Mouse (Mus musculus): ENCODE data around the gene Ick. TPM values are rescaled to one million over a fixed set of nuclear protein-coding genes. Genes with fewer than 3 reads are reported as not detected.

Ick gene
- polyA plus RNA-seq, 1 experiment from 2014 or later: 16.8 TPM

GRCm38 (mm10) chr9:78078240-78078639, 30.8 kb upstream of the Ick start:
- no peaks in the 10 kb centered on the region for H3K27me3 ChIP-seq (ENCODE audit: control insufficient read depth, insufficient read depth, low read length)
- H3K27ac ChIP-seq (ENCODE audit: low read depth, low read length): no peak overlapping the region
- no peak for ATAC-seq (replicated peaks; ENCODE audit: insufficient number of reproducible peaks, low FRiP score, low TSS enrichment)
- H3K36me3 ChIP-seq (ENCODE audit: control insufficient read depth, insufficient read depth, low read length): peaks cover 2% of the 10 kb centered on the region; the same call in 1 of the 2 replicates
- no peak overlapping the region for H3K4me2 ChIP-seq
- no peak overlapping the region for H3K9ac ChIP-seq (ENCODE audit: low read depth, low read length)
- H3K9me3 ChIP-seq (replicated peaks; ENCODE audit: control insufficient read depth, low read length): no peaks in the 10 kb centered on the region
- WGBS (ENCODE audit: insufficient replicate concordance): 21% methylated on average over 2 of the region's 2 CpGs
- no peaks in the 10 kb centered on the region for H3K4me1 ChIP-seq (ENCODE audit: control insufficient read depth, insufficient read depth, low read length)
- no peak overlapping the region for H3K4me3 ChIP-seq (ENCODE audit: low read depth, low read length)

DNA sequence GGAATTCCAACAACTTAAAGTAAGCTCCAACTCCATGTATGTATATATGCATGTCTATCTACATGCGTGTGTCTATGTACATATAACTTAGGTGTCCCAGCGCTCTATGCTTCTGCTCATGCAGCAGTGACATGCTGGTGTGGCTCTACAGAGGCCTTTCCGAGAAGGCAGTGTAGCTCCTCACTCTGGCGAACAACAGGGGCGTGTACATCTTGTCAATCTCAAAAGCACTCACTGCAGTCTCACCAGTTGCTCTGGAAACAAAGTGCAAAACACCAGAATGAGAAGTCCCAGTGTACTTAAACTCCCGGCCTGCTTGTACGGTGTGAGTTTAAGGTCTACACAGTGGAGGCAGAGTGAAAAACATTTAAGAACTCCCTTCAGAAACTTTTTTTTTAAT, 27.2 kb upstream of the Ick start:
- ATAC-seq (replicated peaks; ENCODE audit: insufficient number of reproducible peaks, low FRiP score, low TSS enrichment): no peak
- H3K4me1 ChIP-seq (ENCODE audit: control insufficient read depth, insufficient read depth, low read length): no peaks in the 10 kb centered on the region
- no peak overlapping the region for H3K9ac ChIP-seq (ENCODE audit: low read depth, low read length)
- WGBS (ENCODE audit: insufficient replicate concordance): 75% methylated on average over 7 of the region's 7 CpGs
- H3K36me3 ChIP-seq (ENCODE audit: control insufficient read depth, insufficient read depth, low read length): peaks cover 24% of the 10 kb centered on the region
- H3K4me2 ChIP-seq: no peak overlapping the region
- H3K27ac ChIP-seq (ENCODE audit: low read depth, low read length): no peak overlapping the region
- no peak overlapping the region for H3K4me3 ChIP-seq (ENCODE audit: low read depth, low read length)
- no peaks in the 10 kb centered on the region for H3K27me3 ChIP-seq (ENCODE audit: control insufficient read depth, insufficient read depth, low read length)
- H3K9me3 ChIP-seq (replicated peaks; ENCODE audit: control insufficient read depth, low read length): no peaks in the 10 kb centered on the region

DNA sequence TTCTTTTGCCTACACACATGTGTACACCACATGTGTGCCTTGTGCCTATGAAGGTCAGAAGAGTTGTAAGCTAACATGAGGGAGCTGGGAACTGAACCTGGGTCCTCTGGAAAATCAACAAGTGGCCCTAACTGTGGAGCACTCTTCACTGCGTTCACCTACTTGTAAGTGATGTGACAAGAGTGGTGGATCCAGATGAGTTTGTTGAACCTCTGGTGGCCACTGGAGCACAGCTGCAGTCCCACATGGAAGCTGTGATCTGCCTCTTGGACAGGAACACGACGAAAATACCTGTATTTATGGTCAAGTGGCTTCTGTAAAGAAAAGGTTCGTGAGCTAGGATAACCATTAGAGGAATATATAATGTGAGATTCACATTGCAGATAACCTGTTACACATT, 24.7 kb upstream of the Ick start:
- ATAC-seq (replicated peaks; ENCODE audit: insufficient number of reproducible peaks, low FRiP score, low TSS enrichment): no peak
- no peaks in the 10 kb centered on the region for H3K9me3 ChIP-seq (replicated peaks; ENCODE audit: control insufficient read depth, low read length)
- peaks cover 24% of the 10 kb centered on the region for H3K36me3 ChIP-seq (ENCODE audit: control insufficient read depth, insufficient read depth, low read length)
- H3K27me3 ChIP-seq (ENCODE audit: control insufficient read depth, insufficient read depth, low read length): no peaks in the 10 kb centered on the region
- H3K27ac ChIP-seq (ENCODE audit: low read depth, low read length): no peak overlapping the region
- WGBS (ENCODE audit: insufficient replicate concordance): 88% methylated on average over 4 of the region's 4 CpGs
- H3K4me3 ChIP-seq (ENCODE audit: low read depth, low read length): no peak overlapping the region
- H3K9ac ChIP-seq (ENCODE audit: low read depth, low read length): no peak overlapping the region
- H3K4me1 ChIP-seq (ENCODE audit: control insufficient read depth, insufficient read depth, low read length): peaks cover 11% of the 10 kb centered on the region; the same call in 1 of the 2 replicates
- H3K4me2 ChIP-seq: no peak overlapping the region

DNA sequence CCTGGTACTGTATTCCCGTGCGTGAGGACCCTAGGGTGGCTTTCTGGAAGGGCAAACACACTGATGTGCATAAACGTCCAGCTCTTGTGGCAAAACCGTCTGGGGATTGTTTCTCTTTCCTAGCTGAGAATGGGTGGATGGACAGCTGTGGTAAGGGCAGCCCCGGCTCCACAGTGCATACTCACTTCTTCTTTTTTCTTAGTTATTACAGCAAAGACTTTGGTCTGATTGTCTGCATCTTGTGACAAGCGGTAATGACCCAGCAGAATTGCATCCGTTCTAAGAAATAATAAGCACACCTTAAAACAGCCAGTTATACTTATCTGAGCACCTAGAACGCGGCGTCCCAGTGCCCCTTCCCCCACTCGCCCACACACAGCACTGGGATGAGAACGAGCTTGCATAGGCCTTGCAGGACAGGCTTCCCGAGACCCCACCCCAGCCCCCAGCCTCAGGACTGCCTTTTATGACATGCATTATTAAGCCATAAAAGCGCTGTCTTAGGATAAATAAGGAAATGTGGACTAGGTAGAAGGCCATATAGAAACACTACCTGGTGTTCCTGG, 23.2 kb upstream of the Ick start:
- peaks cover 12% of the 10 kb centered on the region; the same call in 1 of the 2 replicates for H3K4me1 ChIP-seq (ENCODE audit: control insufficient read depth, insufficient read depth, low read length)
- no peak overlapping the region for H3K4me3 ChIP-seq (ENCODE audit: low read depth, low read length)
- H3K27me3 ChIP-seq (ENCODE audit: control insufficient read depth, insufficient read depth, low read length): no peaks in the 10 kb centered on the region
- 85% methylated on average over 14 of the region's 14 CpGs for WGBS (ENCODE audit: insufficient replicate concordance)
- no peaks in the 10 kb centered on the region for H3K9me3 ChIP-seq (replicated peaks; ENCODE audit: control insufficient read depth, low read length)
- H3K9ac ChIP-seq (ENCODE audit: low read depth, low read length): no peak overlapping the region
- H3K36me3 ChIP-seq (ENCODE audit: control insufficient read depth, insufficient read depth, low read length): peaks cover 21% of the 10 kb centered on the region
- H3K27ac ChIP-seq (ENCODE audit: low read depth, low read length): no peak overlapping the region
- no peak for ATAC-seq (replicated peaks; ENCODE audit: insufficient number of reproducible peaks, low FRiP score, low TSS enrichment)
- H3K4me2 ChIP-seq: no peak overlapping the region

- Histone ChIP-seq H3K4me3 (ENCODE audit: low read depth, low read length) (no peak overlapping the region), H3K27me3 (ENCODE audit: control insufficient read depth, insufficient read depth, low read length) (no peaks in the 10 kb centered on the region), H3K27ac (ENCODE audit: low read depth, low read length) (no peak overlapping the region), H3K36me3 (ENCODE audit: control insufficient read depth, insufficient read depth, low read length) (peaks cover 24% of the 10 kb centered on the region), H3K9ac (ENCODE audit: low read depth, low read length) (no peak overlapping the region), H3K9me3 (replicated peaks; ENCODE audit: control insufficient read depth, low read length) (no peaks in the 10 kb centered on the region), H3K4me1 (ENCODE audit: control insufficient read depth, insufficient read depth, low read length) (peaks cover 12% of the 10 kb centered on the region; the same call in 1 of the 2 replicates), H3K4me2 (no peak overlapping the region)
- 91% methylated on average over 9 of the region's 9 CpGs for WGBS (ENCODE audit: insufficient replicate concordance)
- no peak for ATAC-seq (replicated peaks; ENCODE audit: insufficient number of reproducible peaks, low FRiP score, low TSS enrichment)
These were observed 21.2 kb upstream of the Ick start for GRCm38 (mm10) chr9:78087751-78088150.

GRCm38 (mm10) chr9:78088521-78088920, 20.5 kb upstream of the Ick start:
- Histone ChIP-seq H3K27ac (ENCODE audit: low read depth, low read length) (peak overlapping the region; percentile 79), H3K36me3 (ENCODE audit: control insufficient read depth, insufficient read depth, low read length) (peaks cover 22% of the 10 kb centered on the region)

GRCm38 (mm10) chr9:78088971-78089370, 20.0 kb upstream of the Ick start:
- 59% methylated on average over 7 of the region's 7 CpGs for WGBS (ENCODE audit: insufficient replicate concordance)
- Histone ChIP-seq H3K4me1 (ENCODE audit: control insufficient read depth, insufficient read depth, low read length) (peaks cover 12% of the 10 kb centered on the region; the same call in 1 of the 2 replicates), H3K4me3 (ENCODE audit: low read depth, low read length) (no peak overlapping the region), H3K27ac (ENCODE audit: low read depth, low read length) (peak overlapping the region; percentile 79), H3K27me3 (ENCODE audit: control insufficient read depth, insufficient read depth, low read length) (no peaks in the 10 kb centered on the region), H3K36me3 (ENCODE audit: control insufficient read depth, insufficient read depth, low read length) (peaks cover 18% of the 10 kb centered on the region), H3K9ac (ENCODE audit: low read depth, low read length) (peak overlapping the region; percentile 50; the same call in 1 of the 2 replicates), H3K4me2 (no peak overlapping the region), H3K9me3 (replicated peaks; ENCODE audit: control insufficient read depth, low read length) (no peaks in the 10 kb centered on the region)
- ATAC-seq (replicated peaks; ENCODE audit: insufficient number of reproducible peaks, low FRiP score, low TSS enrichment): 0 out of 2 replicates have a peak, but pooled peaks have one; percentile 42

More at GRCm38 (mm10) chr9:78088521-78088920, 20.5 kb upstream of the Ick start:
- no peak for ATAC-seq (replicated peaks; ENCODE audit: insufficient number of reproducible peaks, low FRiP score, low TSS enrichment)
- Histone ChIP-seq H3K4me1 (ENCODE audit: control insufficient read depth, insufficient read depth, low read length) (peaks cover 12% of the 10 kb centered on the region; the same call in 1 of the 2 replicates), H3K9ac (ENCODE audit: low read depth, low read length) (peak overlapping the region; percentile 50), H3K4me2 (no peak overlapping the region), H3K27me3 (ENCODE audit: control insufficient read depth, insufficient read depth, low read length) (no peaks in the 10 kb centered on the region), H3K4me3 (ENCODE audit: low read depth, low read length) (no peak overlapping the region), H3K9me3 (replicated peaks; ENCODE audit: control insufficient read depth, low read length) (no peaks in the 10 kb centered on the region)
- WGBS (ENCODE audit: insufficient replicate concordance): 61% methylated on average over 4 of the region's 4 CpGs

GRCm38 (mm10) chr9:78089906-78090305, 19.1 kb upstream of the Ick start:
- Histone ChIP-seq H3K27me3 (ENCODE audit: control insufficient read depth, insufficient read depth, low read length) (no peaks in the 10 kb centered on the region), H3K4me2 (no peak overlapping the region), H3K4me3 (ENCODE audit: low read depth, low read length) (no peak overlapping the region), H3K27ac (ENCODE audit: low read depth, low read length) (no peak overlapping the region), H3K36me3 (ENCODE audit: control insufficient read depth, insufficient read depth, low read length) (peaks cover 10% of the 10 kb centered on the region), H3K9me3 (replicated peaks; ENCODE audit: control insufficient read depth, low read length) (no peaks in the 10 kb centered on the region), H3K9ac (ENCODE audit: low read depth, low read length) (no peak overlapping the region), H3K4me1 (ENCODE audit: control insufficient read depth, insufficient read depth, low read length) (peaks cover 12% of the 10 kb centered on the region; the same call in 1 of the 2 replicates)
- no peak for ATAC-seq (replicated peaks; ENCODE audit: insufficient number of reproducible peaks, low FRiP score, low TSS enrichment)
- 95% methylated on average over 1 of the region's 1 CpGs for WGBS (ENCODE audit: insufficient replicate concordance)

GRCm38 (mm10) chr9:78090596-78090995, 18.4 kb upstream of the Ick start:
- WGBS (ENCODE audit: insufficient replicate concordance): 97% methylated on average over 3 of the region's 3 CpGs
- H3K4me2 ChIP-seq: no peak overlapping the region
- no peaks in the 10 kb centered on the region for H3K9me3 ChIP-seq (replicated peaks; ENCODE audit: control insufficient read depth, low read length)
- H3K27me3 ChIP-seq (ENCODE audit: control insufficient read depth, insufficient read depth, low read length): no peaks in the 10 kb centered on the region
- H3K9ac ChIP-seq (ENCODE audit: low read depth, low read length): no peak overlapping the region
- peaks cover 12% of the 10 kb centered on the region; the same call in 1 of the 2 replicates for H3K4me1 ChIP-seq (ENCODE audit: control insufficient read depth, insufficient read depth, low read length)
- ATAC-seq (replicated peaks; ENCODE audit: insufficient number of reproducible peaks, low FRiP score, low TSS enrichment): no peak
- H3K4me3 ChIP-seq (ENCODE audit: low read depth, low read length): no peak overlapping the region
- H3K27ac ChIP-seq (ENCODE audit: low read depth, low read length): no peak overlapping the region
- H3K36me3 ChIP-seq (ENCODE audit: control insufficient read depth, insufficient read depth, low read length): peaks cover 4% of the 10 kb centered on the region
